Mouse (Mus musculus) myocyte (in vitro differentiated cells): ENCODE results near the gene Ubox5. TPM values are rescaled to one million over a fixed set of nuclear protein-coding genes. Genes with fewer than 3 reads are reported as not detected.

Experiments used
- H3K27me3 ChIP-seq: one replicate; pipeline ENCODE4 v1.6.1; 2011; ENCODE audit not compliant: control insufficient read depth, insufficient read depth, insufficient read length
- H3K36me3 ChIP-seq: one replicate; pipeline ENCODE4 v1.6.1; 2011; ENCODE audit not compliant: control insufficient read depth, insufficient read depth
- H3K4me2 ChIP-seq: one replicate; pipeline ENCODE4 v1.6.1; 2011; ENCODE audit warnings: low read depth, control low read depth
- H3K4me3 ChIP-seq: one replicate; pipeline ENCODE4 v1.5.1; 2011; ENCODE audit warnings: mild to moderate bottlenecking, control low read depth, moderate library complexity
- H3K79me2 ChIP-seq: one replicate; pipeline ENCODE4 v1.6.1; 2011; ENCODE audit not compliant: control insufficient read depth, insufficient read depth
- H3ac ChIP-seq: one replicate; pipeline ENCODE4 v1.6.1; 2011; ENCODE audit not compliant: control insufficient read depth, insufficient read length
- CEBPB ChIP-seq: IDR thresholded peaks from 2 replicates; pipeline ENCODE4 v1.6.1; 2011; ENCODE audit warnings: mild to moderate bottlenecking, moderate library complexity; ENCODE audit not compliant: poor library complexity, insufficient read depth, severe bottlenecking
- E2F4 ChIP-seq: IDR thresholded peaks from one replicate; pipeline ENCODE4 v1.6.1; 2011; ENCODE audit warnings: mild to moderate bottlenecking, control low read depth, moderate library complexity; ENCODE audit not compliant: insufficient read depth
- MAX ChIP-seq: IDR thresholded peaks from one replicate; pipeline ENCODE4 v1.6.1; 2011; ENCODE audit warnings: low read depth, mild to moderate bottlenecking, control low read depth
- MYOD1 ChIP-seq, 3 experiments: IDR thresholded peaks; one replicate each; pipeline ENCODE4 v1.6.1; 2011; ENCODE audit warnings: control low read depth in 2 of 3, low read depth in 2 of 3, mild to moderate bottlenecking in 2 of 3, moderate library complexity in 1 of 3; ENCODE audit not compliant: insufficient read length in 2 of 3, control insufficient read depth in 1 of 3
- MYOG ChIP-seq, 3 experiments: IDR thresholded peaks; one replicate each; pipeline ENCODE4 v1.6.1; 2011; ENCODE audit warnings: control low read depth in 2 of 3, low read depth in 2 of 3, mild to moderate bottlenecking in 2 of 3; ENCODE audit not compliant: insufficient read length in 2 of 3, control insufficient read depth in 1 of 3, insufficient read depth in 1 of 3
- POLR2A ChIP-seq: IDR thresholded peaks from one replicate; pipeline ENCODE4 v1.6.1; 2011; ENCODE audit warnings: low read depth, mild to moderate bottlenecking, control low read depth, moderate library complexity; ENCODE audit not compliant: insufficient read length
- POLR2AphosphoS2 ChIP-seq: IDR thresholded peaks from one replicate; pipeline ENCODE4 v1.6.1; 2011; ENCODE audit warnings: low read depth, control low read depth; ENCODE audit not compliant: insufficient read length
- REST ChIP-seq: IDR thresholded peaks from one replicate; pipeline ENCODE4 v1.6.1; 2011; ENCODE audit warnings: mild to moderate bottlenecking, control low read depth, moderate library complexity; ENCODE audit not compliant: insufficient read depth, insufficient read length
- SRF ChIP-seq: IDR thresholded peaks from one replicate; pipeline ENCODE4 v1.6.1; 2011; ENCODE audit warnings: low read depth; ENCODE audit not compliant: control insufficient read depth, insufficient read length
- TCF12 ChIP-seq: IDR thresholded peaks from one replicate; pipeline ENCODE4 v1.6.1; 2011; ENCODE audit warnings: mild to moderate bottlenecking, control low read depth; ENCODE audit not compliant: poor library complexity, insufficient read depth, severe bottlenecking
- TCF3 ChIP-seq: IDR thresholded peaks from one replicate; pipeline ENCODE4 v1.6.1; 2011; ENCODE audit warnings: low read depth, control low read depth; ENCODE audit not compliant: insufficient read length
- USF1 ChIP-seq: IDR thresholded peaks from one replicate; pipeline ENCODE4 v1.6.1; 2011; ENCODE audit warnings: low read depth, mild to moderate bottlenecking, control low read depth, moderate library complexity
- polyA plus RNA-seq: library from polyadenylated mRNA; unstranded; fragments of >200 nt; fragmentation: generic; extraction: Trizol; gene quantifications from one replicate; pipeline ENCODE4 v1.2.1, GENCODE M21; 2012; ENCODE audit warnings: missing spikeins

The Ubox5 gene
- polyA plus RNA-seq, 1 experiment = 5.4 TPM

DNA sequence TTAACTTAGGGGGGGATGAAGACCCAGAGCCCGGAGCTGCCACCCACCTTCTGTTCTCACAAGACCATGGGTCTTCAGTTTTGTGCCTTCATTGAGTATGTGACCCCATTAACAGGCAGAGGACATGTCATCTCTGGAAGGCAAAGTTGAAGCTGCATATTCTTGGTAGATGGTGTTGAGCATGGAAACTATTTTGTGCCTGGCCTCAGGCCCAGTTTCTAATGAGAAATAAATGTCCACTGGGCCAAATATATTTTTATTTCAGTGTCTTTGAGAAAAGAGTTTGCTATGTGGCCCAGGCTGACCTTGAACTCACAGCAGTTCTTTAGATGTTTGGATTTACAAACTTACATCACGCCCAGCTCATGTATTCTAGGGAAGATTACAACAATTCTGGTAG lies 40.1 kb downstream of the Ubox5 start:
- TF ChIP-seq POLR2A (no peak), REST (no peak), E2F4 (no peak), MYOG (IDR thresholded peaks at IDR 0.05; ENCODE audit: control insufficient read depth in 1 of 3, insufficient read depth in 1 of 3, insufficient read length in 2 of 3, low read depth in 2 of 3) (no peak), MAX (no peak)
- Histone ChIP-seq H3K79me2 (no peaks in the 10 kb centered on the region), H3K27me3 (no peaks in the 10 kb centered on the region), H3ac (no peak overlapping the region), H3K4me2 (no peak overlapping the region), H3K36me3 (peaks cover 4% of the 10 kb centered on the region), H3K4me3 (no peak overlapping the region)

DNA sequence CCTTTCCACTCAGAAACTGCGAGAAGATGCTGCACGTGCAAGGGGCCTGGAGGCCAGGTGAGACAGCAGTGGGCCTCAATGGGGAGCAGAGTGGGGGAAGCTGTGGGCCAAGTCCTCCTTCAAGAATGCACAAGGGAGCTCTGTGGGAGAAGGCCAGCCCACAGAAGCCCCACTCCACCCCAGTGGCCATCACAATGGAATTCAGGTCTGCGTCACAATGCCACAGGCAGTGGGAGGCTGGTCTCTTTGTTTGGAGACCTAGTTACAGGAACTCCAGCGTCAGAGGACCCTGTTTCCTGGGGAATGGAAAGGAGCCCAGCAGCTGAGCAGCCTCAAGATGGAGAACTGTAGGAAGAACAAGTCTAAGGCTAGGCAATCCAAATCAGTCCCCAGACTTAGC lies 40.7 kb downstream of the Ubox5 start:
- Histone ChIP-seq H3K79me2 (no peaks in the 10 kb centered on the region), H3K4me2 (no peak overlapping the region), H3K4me3 (no peak overlapping the region), H3ac (no peak overlapping the region), H3K36me3 (no peaks in the 10 kb centered on the region), H3K27me3 (no peaks in the 10 kb centered on the region)
- TF ChIP-seq POLR2AphosphoS2 = no peak
- TF ChIP-seq TCF12 = no peak
- no peak for TF ChIP-seq USF1
- TF ChIP-seq MAX = no peak
- no peak for TF ChIP-seq TCF3
- no peak for TF ChIP-seq E2F4

DNA sequence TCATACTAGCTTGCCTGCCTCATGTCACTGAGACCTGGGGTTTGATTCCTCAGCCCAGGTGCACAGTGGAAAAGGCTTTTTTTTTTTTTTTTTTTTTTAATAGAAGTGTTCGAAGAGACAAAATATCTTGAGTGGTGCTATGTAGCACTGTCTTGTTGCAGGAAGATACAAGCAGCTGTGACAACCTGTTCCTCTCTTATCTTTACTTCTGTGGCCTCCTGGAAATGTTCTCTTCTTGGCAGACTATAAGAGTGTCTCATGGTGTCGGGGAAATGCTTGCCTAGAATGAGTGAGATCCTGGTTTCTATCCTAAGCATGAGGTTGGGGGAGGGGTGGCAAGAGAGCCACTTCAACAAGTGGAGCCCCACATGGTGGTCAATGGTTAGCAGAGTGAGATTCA lies 41.5 kb downstream of the Ubox5 start:
- H3ac ChIP-seq = no peak overlapping the region
- TF ChIP-seq TCF3 (no peak), POLR2A (no peak)
- no peak overlapping the region for H3K4me2 ChIP-seq
- no peaks in the 10 kb centered on the region for H3K27me3 ChIP-seq
- H3K79me2 ChIP-seq = no peaks in the 10 kb centered on the region
- no peaks in the 10 kb centered on the region for H3K36me3 ChIP-seq
- H3K4me3 ChIP-seq = no peak overlapping the region

DNA sequence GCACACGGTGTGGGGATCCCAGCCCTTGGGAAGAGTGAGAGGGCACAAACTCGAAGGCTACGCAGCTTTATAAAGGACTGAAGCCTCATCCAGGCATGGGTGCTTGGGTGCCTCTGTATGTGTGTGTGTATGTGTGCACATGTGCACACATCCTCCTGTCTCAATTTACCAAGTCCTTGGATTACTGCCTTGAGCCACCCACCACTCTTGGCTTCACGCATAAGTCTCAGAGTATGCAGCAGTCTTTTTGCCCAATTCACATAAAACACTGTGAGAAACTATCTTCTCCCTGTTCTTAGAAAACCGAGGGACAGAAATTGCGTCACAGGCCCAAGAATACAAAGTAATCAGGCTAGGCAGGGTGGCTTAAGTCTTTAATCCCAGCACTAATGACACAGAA lies 43.8 kb downstream of the Ubox5 start:
- TF ChIP-seq MYOD1 (IDR thresholded peaks at IDR 0.05; ENCODE audit: control insufficient read depth in 1 of 3, insufficient read length in 2 of 3, low read depth in 2 of 3) = no peak
- TF ChIP-seq POLR2AphosphoS2 = no peak
- no peak for TF ChIP-seq TCF3
- no peak for TF ChIP-seq TCF12
- no peak for TF ChIP-seq POLR2A
- no peak for TF ChIP-seq MAX
- TF ChIP-seq SRF = no peak
- no peak for TF ChIP-seq REST
- TF ChIP-seq E2F4 = no peak
- no peak overlapping the region for H3ac ChIP-seq
- H3K79me2 ChIP-seq = no peaks in the 10 kb centered on the region
- no peaks in the 10 kb centered on the region for H3K36me3 ChIP-seq
- no peak overlapping the region for H3K4me3 ChIP-seq
- peaks cover 6% of the 10 kb centered on the region for H3K27me3 ChIP-seq
- no peak overlapping the region for H3K4me2 ChIP-seq

DNA sequence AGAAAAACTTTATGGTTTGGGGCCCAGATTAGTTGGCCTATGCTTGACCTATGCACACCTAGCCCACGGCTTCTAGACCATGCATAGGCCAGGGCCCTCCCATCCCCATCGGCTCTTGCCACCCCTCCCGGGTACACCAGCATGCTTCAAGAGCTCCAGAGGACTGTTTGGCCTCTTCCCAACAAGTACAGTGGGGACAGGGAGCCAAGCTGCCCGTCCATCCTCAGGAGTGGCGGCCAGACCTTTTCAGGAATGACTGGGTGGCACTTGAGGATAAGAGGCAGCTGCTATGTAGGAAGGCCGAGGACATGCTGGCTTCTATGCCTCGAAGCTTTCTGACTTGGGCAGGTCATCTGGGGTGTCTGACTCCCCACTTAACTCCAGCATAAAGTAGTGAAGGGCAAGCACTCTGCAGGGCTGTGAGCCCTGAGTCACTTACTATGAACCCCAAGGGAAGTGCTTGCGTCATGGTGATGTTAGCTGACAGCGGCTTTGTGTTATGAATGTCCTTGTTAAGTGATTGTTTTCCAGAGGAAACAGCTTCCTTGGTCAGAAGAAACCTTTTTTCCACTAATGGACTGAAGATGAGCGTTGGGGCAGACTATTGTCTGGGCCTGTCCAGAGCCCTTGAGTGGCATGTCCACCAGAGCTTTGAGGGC lies 45.8 kb downstream of the Ubox5 start:
- TF ChIP-seq REST (no peak), E2F4 (no peak), POLR2A (no peak), TCF12 (no peak)
- no peaks in the 10 kb centered on the region for H3K36me3 ChIP-seq
- no peak overlapping the region for H3K4me2 ChIP-seq
- H3ac ChIP-seq = no peak overlapping the region
- H3K27me3 ChIP-seq = peaks cover 17% of the 10 kb centered on the region
- no peak overlapping the region for H3K4me3 ChIP-seq
- no peaks in the 10 kb centered on the region for H3K79me2 ChIP-seq

DNA sequence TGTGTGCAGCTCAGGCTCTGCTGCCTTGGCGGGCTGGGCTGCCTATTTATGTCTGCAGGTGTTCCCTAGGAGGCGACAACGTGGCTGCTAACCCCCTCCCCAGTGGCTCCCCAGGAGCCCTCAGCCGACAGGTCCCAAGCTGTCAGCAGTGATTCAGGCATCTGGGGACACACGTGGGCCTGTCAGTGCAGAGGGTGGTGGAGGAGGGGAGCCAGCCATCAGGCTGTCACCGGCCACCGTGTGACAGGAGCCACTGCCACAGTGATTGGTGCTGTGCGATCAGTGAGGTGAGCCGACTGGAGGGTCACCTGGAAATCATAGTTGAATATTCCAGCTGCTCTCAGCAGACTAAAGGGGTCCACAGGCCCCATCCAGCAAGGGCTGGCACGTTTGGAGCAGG lies 47.3 kb downstream of the Ubox5 start, which contains the start of gene Avp:
TSS of gene Avp (minus strand) at position 3 of the 400 bp plus-strand sequence.
- TF ChIP-seq POLR2A (no peak), REST (no peak), SRF (no peak), USF1 (no peak), MYOD1 (IDR thresholded peaks at IDR 0.05; ENCODE audit: control insufficient read depth in 1 of 3, insufficient read length in 2 of 3, low read depth in 2 of 3) (no peak), E2F4 (no peak), MYOG (IDR thresholded peaks at IDR 0.05; ENCODE audit: control insufficient read depth in 1 of 3, insufficient read depth in 1 of 3, insufficient read length in 2 of 3, low read depth in 2 of 3) (no peak), CEBPB (no peak), MAX (no peak), POLR2AphosphoS2 (no peak), TCF3 (no peak), TCF12 (no peak)
- peaks cover 17% of the 10 kb centered on the region for H3K27me3 ChIP-seq
- no peak within 1 kb of the TSS for H3ac ChIP-seq
- H3K4me3 ChIP-seq = no peak within 1 kb of the TSS
- no peak within 1 kb of the TSS for H3K4me2 ChIP-seq
- H3K36me3 ChIP-seq = no peaks in the 10 kb centered on the region
- H3K79me2 ChIP-seq = no peaks in the 10 kb centered on the region
